Mouse (Mus musculus): ENCODE results near the gene Bbs5.
"Not testable (repeated sequence)": the region's sequence is repeated elsewhere in the genome, so short reads cannot be mapped to it uniquely, and the experiment has no call there.

The Bbs5 gene

GRCm38 (mm10) chr2:69673723-69674122 lies 26.8 kb downstream of the Bbs5 start:
- DNase-seq (ENCODE audit: low spot score): no peak

GRCm38 (mm10) chr2:69675266-69675665 lies 28.3 kb downstream of the Bbs5 start:
- no peak for DNase-seq (ENCODE audit: low spot score)

- DNase-seq (ENCODE audit: low spot score): no peak
These were observed 29.7 kb downstream of the Bbs5 start for GRCm38 (mm10) chr2:69676713-69677112.

DNA sequence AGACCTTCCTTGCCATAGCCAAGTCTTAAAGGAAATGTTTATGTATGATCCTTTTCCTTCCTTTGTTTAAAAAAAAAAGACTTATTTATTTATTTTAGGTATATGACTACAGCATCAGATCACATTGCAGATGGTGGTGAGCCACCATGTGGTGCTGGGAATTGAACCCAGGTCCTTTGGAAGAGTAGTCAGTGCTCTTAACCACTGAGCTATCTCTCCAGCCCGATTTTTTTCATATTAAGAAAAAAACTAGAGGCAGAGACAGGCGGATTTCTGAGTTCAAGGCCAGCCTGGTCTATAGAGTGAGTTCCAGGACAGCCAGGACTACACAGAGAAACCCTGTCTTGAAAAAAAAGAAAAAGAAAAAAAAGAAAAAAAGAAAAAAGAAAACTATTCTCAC lies 30.2 kb downstream of the Bbs5 start:
- DNase-seq (ENCODE audit: low spot score): not testable (repeated sequence)

DNA sequence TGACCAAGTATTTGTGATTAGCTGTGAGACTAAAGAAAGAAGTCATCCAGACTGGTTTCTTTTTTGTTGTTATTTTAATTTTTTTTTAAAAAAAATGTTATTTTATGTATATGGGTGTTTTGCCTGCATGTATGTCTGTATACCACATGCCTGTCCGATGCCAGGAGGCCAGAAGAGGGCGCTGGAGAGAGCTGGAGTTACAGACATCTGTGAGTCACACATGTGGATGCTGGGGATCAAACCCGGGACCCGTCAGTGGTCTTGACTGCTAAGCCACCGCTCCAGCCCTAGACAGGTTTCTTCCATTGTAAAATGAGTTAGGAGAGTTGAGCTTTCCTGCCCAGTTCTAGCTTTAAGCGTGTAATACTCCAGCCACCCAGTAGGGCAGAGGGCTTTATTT lies 33.0 kb downstream of the Bbs5 start:
- no peak for DNase-seq (ENCODE audit: low spot score)

- DNase-seq (ENCODE audit: low spot score): no peak
These were observed 35.0 kb downstream of the Bbs5 start for GRCm38 (mm10) chr2:69681931-69682330.

DNA sequence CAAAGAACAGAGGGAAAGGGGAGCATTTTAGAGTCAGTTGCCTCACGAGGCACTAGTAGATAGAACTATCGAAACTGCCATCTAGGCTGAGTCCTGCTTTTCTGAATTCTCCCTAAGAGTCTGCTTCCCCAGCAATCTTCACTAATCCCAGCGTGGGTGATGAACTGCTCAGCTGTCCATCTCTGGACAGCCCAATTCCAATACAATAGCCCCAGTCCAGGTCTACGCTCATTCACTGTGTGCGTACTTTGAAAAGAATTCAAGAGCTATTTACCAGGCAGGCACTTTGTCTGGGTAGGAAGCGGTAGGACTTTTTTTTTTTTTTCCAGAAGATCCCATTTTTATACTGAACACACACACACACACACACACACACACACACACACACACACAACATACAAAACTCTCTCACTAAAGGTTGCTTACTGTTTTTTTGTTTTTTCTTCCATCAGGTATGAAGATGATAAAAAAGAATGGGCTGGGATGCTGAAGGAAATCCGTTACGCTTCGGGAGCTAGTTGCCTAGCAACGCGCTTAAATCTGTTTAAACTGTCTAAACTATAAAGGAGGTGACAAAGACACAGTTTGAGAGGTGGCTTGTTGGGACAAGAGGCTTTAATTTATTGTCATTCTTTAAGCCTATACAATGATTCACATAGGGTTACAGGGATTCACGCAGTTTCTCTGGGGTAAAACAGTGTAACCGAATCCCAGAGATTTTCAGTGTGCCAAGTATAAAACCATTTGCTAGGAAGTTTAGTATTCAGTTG lies 36.2 kb downstream of the Bbs5 start:
- no peak for DNase-seq (ENCODE audit: low spot score)

DNA sequence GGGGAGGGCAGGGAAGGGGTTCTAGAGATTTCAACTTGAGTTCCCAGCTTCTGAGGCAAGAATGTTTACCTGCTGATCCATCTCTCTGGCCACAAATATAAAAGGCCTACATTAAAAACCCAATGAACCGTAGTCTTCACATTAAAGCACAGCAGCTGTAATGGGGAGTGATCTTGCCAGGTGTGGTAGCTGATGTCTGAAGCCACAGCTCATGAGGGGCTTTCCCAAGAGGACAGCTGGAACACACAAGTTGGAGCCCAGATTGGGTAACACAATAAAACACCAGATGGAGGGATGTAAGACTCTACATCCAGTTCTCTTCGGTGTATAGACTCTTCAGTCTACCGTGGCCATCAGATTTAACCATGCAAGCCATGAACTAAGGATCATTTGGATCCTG lies 37.5 kb downstream of the Bbs5 start:
- no peak for DNase-seq (ENCODE audit: low spot score)

- DNase-seq (ENCODE audit: low spot score): no peak
These were observed 43.2 kb downstream of the Bbs5 start for GRCm38 (mm10) chr2:69690214-69690613.

DNA sequence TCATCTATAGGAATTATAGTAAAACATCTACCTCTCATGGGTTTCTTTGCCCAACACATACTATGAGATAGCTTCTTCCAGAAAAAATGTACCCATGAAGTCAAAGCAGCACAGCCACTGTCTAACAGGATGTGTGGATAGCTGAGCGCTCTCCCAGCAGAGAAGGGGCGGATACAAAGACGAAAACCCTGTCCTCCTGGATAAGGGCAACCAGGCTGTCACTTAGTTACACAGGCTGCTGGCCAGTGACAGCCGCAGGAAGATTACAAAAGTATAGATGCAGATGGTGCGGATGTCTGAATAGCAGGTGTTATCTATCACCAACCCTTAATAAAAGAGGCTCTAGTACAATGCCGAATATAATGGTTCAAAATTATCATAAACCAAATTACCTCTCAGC lies 43.9 kb downstream of the Bbs5 start:
- DNase-seq (ENCODE audit: low spot score): no peak

- no peak for DNase-seq (ENCODE audit: low spot score)
These were observed 46.5 kb downstream of the Bbs5 start for GRCm38 (mm10) chr2:69693501-69693900.

- DNase-seq (ENCODE audit: low spot score): no peak
These were observed 53.5 kb downstream of the Bbs5 start for GRCm38 (mm10) chr2:69700446-69700845.

DNA sequence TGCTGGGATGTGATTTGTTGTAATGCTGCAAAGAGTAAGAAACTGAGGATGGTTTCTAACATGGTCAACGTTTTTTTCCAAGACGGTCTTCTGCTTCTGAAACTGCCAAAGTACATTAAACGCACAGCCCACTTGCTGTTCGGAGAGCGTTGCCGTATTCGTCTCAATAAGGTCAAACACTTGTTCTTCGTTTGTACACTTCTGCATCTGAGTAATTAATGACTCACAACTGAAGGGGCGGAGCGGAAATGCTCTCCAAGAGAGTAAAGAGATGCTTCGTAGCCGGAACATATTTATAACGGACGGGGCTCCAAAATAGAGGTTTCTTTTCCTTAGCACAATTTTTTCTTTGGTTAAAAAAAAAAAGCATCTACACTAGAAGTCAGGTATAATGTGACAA lies 65.2 kb downstream of the Bbs5 start:
- no peak for DNase-seq (ENCODE audit: low spot score)

DNA sequence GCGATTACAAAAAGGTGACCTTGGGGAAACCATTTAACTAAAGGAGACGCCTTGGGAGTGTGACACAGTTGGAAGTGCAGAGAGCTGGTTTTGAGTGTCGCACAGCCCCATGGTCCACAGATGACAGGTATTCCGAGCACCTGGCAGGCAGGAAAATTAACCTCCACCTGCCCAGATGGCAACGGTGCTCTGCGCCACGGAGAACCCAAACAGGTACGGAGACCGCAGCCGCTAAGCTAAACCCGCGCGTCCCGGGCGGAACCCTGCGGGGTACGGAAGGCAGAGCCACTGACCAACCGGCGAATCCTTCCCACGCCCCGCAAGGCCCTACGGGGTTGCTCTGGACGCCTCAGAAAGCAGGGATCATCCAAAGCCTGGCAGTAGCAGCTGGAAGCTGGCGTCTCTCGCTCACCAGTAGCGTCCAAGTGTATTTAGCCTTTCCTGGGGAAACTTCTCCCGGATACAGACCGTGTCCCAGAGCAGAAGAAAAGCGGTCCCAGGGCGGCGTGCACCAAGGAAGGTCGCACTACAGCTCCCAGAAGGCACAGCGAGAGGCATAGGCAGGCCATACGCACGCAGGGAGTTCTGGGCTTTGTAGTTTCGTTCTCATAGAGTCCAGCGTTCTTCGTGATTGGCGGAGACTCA lies 66.1 kb downstream of the Bbs5 start, which contains the start of gene Fastkd1:
Gene Fastkd1, minus strand, starts transcription at position 536 of the 645 bp plus-strand sequence.
- DNase-seq (ENCODE audit: low spot score): peak; percentile 60

DNA sequence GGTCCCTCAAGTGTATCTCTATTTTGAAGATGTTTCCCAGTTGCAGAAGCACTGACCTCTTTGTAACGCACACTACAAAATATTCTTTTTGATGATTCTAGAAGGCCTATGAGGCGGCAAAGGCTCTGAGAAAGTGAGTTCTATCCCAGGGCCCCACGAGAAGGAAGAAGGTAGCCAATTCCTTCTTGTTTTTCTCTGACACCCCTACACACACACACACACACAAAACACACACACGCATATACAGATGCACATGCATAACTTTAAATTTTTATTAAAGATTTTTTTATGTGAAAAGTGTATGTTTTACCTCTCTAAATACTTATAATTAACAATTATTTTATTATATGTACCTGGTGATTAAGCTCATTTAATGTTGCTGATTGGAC lies 66.6 kb downstream of the Bbs5 start:
- no peak for DNase-seq (ENCODE audit: low spot score)

GRCm38 (mm10) chr2:69714126-69714525 lies 67.2 kb downstream of the Bbs5 start:
- DNase-seq (ENCODE audit: low spot score): no peak

DNA sequence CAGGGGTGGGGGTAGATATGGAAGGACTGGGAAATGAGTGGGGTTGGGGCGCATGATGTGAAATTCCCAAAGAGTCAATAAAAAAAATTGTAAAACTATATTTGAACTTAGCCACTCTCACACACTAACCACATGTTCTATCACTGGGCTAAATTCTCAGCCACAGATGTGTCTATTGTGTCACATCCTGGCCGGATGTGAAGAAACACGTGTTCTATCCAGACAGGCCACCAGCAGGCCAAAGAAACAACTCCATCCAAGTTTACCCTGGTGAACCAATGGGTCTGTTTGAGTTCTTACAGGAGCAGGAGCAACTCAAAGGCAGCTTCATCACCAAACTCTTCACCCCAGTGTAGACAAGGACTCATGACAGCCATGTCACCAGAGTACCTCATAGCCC lies 69.5 kb downstream of the Bbs5 start:
- DNase-seq (ENCODE audit: low spot score): no peak
